Mouse (Mus musculus) kidney, postnatal 0 days (tissue): ENCODE measurements around the gene Kat7. TPM values are rescaled to one million over a fixed set of nuclear protein-coding genes. Genes with fewer than 3 reads are reported as not detected.

ENCODE experiments used
- ATAC-seq: fragments of 200-750 bp; cut with Nextera tagmentation; replicated peaks from 2 replicates; pipeline ENCODE4 v1.8.0; 2017; ENCODE audit warnings: low read depth, moderate number of reproducible peaks, moderate TSS enrichment, moderate library complexity; ENCODE audit not compliant: low FRiP score
- DNase-seq: peaks from one replicate; pipeline ENCODE4 v3.0.0-alpha.2; 2016; ENCODE audit warnings: low spot score
- H3K27ac ChIP-seq: fragments of 300-500 bp; sonication (generic); 2 replicates; pipeline ENCODE4 v1.5.1; 2014; ENCODE audit warnings: mild to moderate bottlenecking
- H3K27me3 ChIP-seq: fragments of 300-500 bp; sonication (generic); 2 replicates; pipeline ENCODE4 v1.6.1; 2014; ENCODE audit warnings: low read length, mixed read lengths; ENCODE audit not compliant: insufficient read depth
- H3K36me3 ChIP-seq: fragments of 300-500 bp; sonication (generic); 2 replicates; pipeline ENCODE4 v1.6.1; 2014; ENCODE audit warnings: low read length, mixed read lengths; ENCODE audit not compliant: insufficient read depth
- H3K4me1 ChIP-seq: fragments of 300-500 bp; sonication (generic); replicated peaks from 2 replicates; pipeline ENCODE4 v1.6.1; 2014; ENCODE audit warnings: antibody characterized with exemption, low read length, mixed read lengths; ENCODE audit not compliant: insufficient read depth
- H3K4me2 ChIP-seq: fragments of 300-500 bp; sonication (generic); 2 replicates; pipeline ENCODE4 v1.6.1; 2014; ENCODE audit warnings: mild to moderate bottlenecking, low read length, moderate library complexity, mixed read lengths
- H3K4me3 ChIP-seq: fragments of 300-500 bp; sonication (generic); replicated peaks from 2 replicates; pipeline ENCODE4 v1.5.1; 2014; ENCODE audit warnings: low read depth, low read length
- H3K9ac ChIP-seq: fragments of 300-500 bp; sonication (generic); 2 replicates; pipeline ENCODE4 v1.6.1; 2014; ENCODE audit warnings: low read depth, low read length
- H3K9me3 ChIP-seq: fragments of 300-500 bp; sonication (generic); replicated peaks from 2 replicates; pipeline ENCODE4 v1.6.1; 2016; ENCODE audit warnings: low read length, inconsistent platforms, mixed read lengths
- CTCF ChIP-seq: IDR thresholded peaks from 2 replicates; pipeline ENCODE4 v1.5.1; 2016; ENCODE audit warnings: antibody characterized with exemption, low read depth, mild to moderate bottlenecking, moderate library complexity
- WGBS: fragments of 180-500 bp; shearing (Covaris S2); extraction: QIAGEN DNeasy Blood & Tissue Kit; methylation state at CpG from one replicate; pipeline ENCODE4 v1.1.7; 2014; 5-methylcytosine and 5-hydroxymethylcytosine counted together
- polyA plus RNA-seq: library from polyadenylated mRNA; unstranded; fragments of >200 nt; fragmentation: Nextera tagmentation; extraction: Ambion mirVana; gene quantifications from 2 replicates; pipeline ENCODE4 v1.2.1, GENCODE M21; 2015

Gene Kat7
- polyA plus RNA-seq, 1 experiment from 2014 or later: 49.0 TPM

GRCm38 (mm10) chr11:95354228-95354944 lies 44.3 kb upstream of the Kat7 start:
- Histone ChIP-seq H3K9me3 (no peaks in the 10 kb centered on the region), H3K4me3 (no peak overlapping the region), H3K27me3 (no peaks in the 10 kb centered on the region), H3K4me2 (no peak overlapping the region), H3K36me3 (no peaks in the 10 kb centered on the region), H3K27ac (no peak overlapping the region), H3K9ac (no peak overlapping the region), H3K4me1 (0 out of 2 replicates have a peak, but pooled peaks cover 3% of the 10 kb centered on the region)
- WGBS: 55% methylated on average over 14 of the region's 14 CpGs
- peak; percentile 27 for DNase-seq
- no peak for ATAC-seq
- no peak for TF ChIP-seq CTCF

GRCm38 (mm10) chr11:95353226-95353625 lies 43.2 kb upstream of the Kat7 start:
- H3K27me3 ChIP-seq: no peaks in the 10 kb centered on the region
- no peak for ATAC-seq
- no peaks in the 10 kb centered on the region for H3K9me3 ChIP-seq
- H3K4me2 ChIP-seq: no peak overlapping the region
- no peak for DNase-seq
- H3K4me3 ChIP-seq: no peak overlapping the region
- H3K36me3 ChIP-seq: no peaks in the 10 kb centered on the region
- H3K9ac ChIP-seq: no peak overlapping the region
- no peak overlapping the region for H3K27ac ChIP-seq
- H3K4me1 ChIP-seq: 0 out of 2 replicates have a peak, but pooled peaks cover 3% of the 10 kb centered on the region
- TF ChIP-seq CTCF: no peak
- WGBS: 91% methylated on average over 9 of the region's 9 CpGs

- no peaks in the 10 kb centered on the region for H3K9me3 ChIP-seq
- 0 out of 2 replicates have a peak, but pooled peaks cover 3% of the 10 kb centered on the region for H3K4me1 ChIP-seq
- no peaks in the 10 kb centered on the region for H3K27me3 ChIP-seq
- DNase-seq (no peak), ATAC-seq (no peak)
- no peak overlapping the region for H3K9ac ChIP-seq
- H3K27ac ChIP-seq: no peak overlapping the region
- TF ChIP-seq CTCF: 0 out of 2 replicates have a peak, but pooled peaks have one; percentile 14
- no peak overlapping the region for H3K4me2 ChIP-seq
- H3K4me3 ChIP-seq: no peak overlapping the region
- H3K36me3 ChIP-seq: no peaks in the 10 kb centered on the region
- WGBS: 90% methylated on average over 2 of the region's 2 CpGs
Measured at GRCm38 (mm10) chr11:95352686-95353085, 42.6 kb upstream of the Kat7 start.

GRCm38 (mm10) chr11:95350960-95351359 lies 40.9 kb upstream of the Kat7 start:
- 79% methylated on average over 3 of the region's 3 CpGs for WGBS
- Histone ChIP-seq H3K27ac (0 out of 2 replicates have a peak overlapping the region, but pooled peaks have one; percentile 4), H3K4me1 (0 out of 2 replicates have a peak, but pooled peaks cover 3% of the 10 kb centered on the region), H3K9me3 (no peaks in the 10 kb centered on the region), H3K36me3 (0 out of 2 replicates have a peak, but pooled peaks cover 4% of the 10 kb centered on the region), H3K4me2 (no peak overlapping the region), H3K9ac (no peak overlapping the region), H3K27me3 (no peaks in the 10 kb centered on the region), H3K4me3 (no peak overlapping the region)
- no peak for TF ChIP-seq CTCF
- DNase-seq: no peak
- ATAC-seq: peak; percentile 49; the same call in 1 of the 2 replicates

- WGBS: 59% methylated on average over 6 of the region's 6 CpGs
- Histone ChIP-seq H3K27ac (0 out of 2 replicates have a peak overlapping the region, but pooled peaks have one; percentile 13), H3K4me1 (0 out of 2 replicates have a peak, but pooled peaks cover 3% of the 10 kb centered on the region), H3K4me2 (no peak overlapping the region), H3K4me3 (no peak overlapping the region), H3K9me3 (no peaks in the 10 kb centered on the region), H3K9ac (no peak overlapping the region), H3K27me3 (no peaks in the 10 kb centered on the region), H3K36me3 (0 out of 2 replicates have a peak, but pooled peaks cover 4% of the 10 kb centered on the region)
- no peak for DNase-seq
- TF ChIP-seq CTCF: no peak
- ATAC-seq: no peak
Measured at GRCm38 (mm10) chr11:95350289-95350688, 40.2 kb upstream of the Kat7 start.

- peaks cover 9% of the 10 kb centered on the region; the same call in 1 of the 2 replicates for H3K4me1 ChIP-seq
- TF ChIP-seq CTCF: no peak
- H3K4me2 ChIP-seq: no peak overlapping the region
- no peaks in the 10 kb centered on the region for H3K27me3 ChIP-seq
- no peak for ATAC-seq
- no peak overlapping the region for H3K9ac ChIP-seq
- no peaks in the 10 kb centered on the region for H3K9me3 ChIP-seq
- no peak overlapping the region for H3K27ac ChIP-seq
- no peak for DNase-seq
- 0 out of 2 replicates have a peak, but pooled peaks cover 4% of the 10 kb centered on the region for H3K36me3 ChIP-seq
- WGBS: 21% methylated on average over 2 of the region's 2 CpGs
- H3K4me3 ChIP-seq: no peak overlapping the region
Measured at GRCm38 (mm10) chr11:95344181-95344580, 34.1 kb upstream of the Kat7 start.
